Mouse (Mus musculus) layer of hippocampus, postnatal 10 days (tissue): Measurements from ENCODE around the gene Hcar1. TPM values are rescaled to one million over a fixed set of nuclear protein-coding genes. Genes with fewer than 3 reads are reported as not detected.

ENCODE experiments used
- DNase-seq, 2 experiments: peaks; one replicate each; pipeline ENCODE4 v3.0.0; 2021; ENCODE audit warnings: low spot score in 2 of 2
- long read RNA-seq: library from polyadenylated mRNA; stranded (forward); transcript quantifications from one replicate; pipeline ENCODE4 v2.0.0, GENCODE M21; 2023
- total RNA-seq, 2 experiments: library from RNA; stranded (reverse); gene quantifications; 2 replicates each; pipeline ENCODE4 v1.2.3; 2021

Gene Hcar1
- total RNA-seq = under 1 TPM; 0.66 to 0.85 TPM
- long read RNA-seq = 0 reads

DNA sequence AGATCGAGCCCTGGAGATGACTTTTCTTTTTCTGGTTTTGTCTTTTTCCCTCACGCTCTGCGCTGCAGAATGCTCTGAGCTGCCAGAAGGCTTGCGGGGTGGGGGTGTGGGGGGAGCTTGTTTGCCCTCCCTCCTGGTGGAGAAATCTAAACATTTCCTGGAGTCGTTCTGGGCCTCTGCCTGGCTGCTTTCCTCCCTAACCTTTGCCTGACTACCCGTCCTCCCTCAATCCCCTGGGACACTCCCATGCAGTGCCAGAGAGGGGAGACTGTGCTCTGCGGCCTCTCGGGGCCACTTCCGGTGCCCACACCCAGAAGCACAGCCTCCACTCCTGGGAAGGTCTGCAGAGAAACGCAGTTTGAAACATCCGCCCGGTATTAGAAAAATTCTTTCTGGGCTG, at the start of gene Hcar1:
Gene Hcar1 (minus strand): TSS at position 93 of the 400 bp plus-strand sequence.
- DNase-seq = no peak

- no peak for DNase-seq
Measured at GRCm38 (mm10) chr5:123927118-123927517, 47.3 kb upstream of the Hcar1 start, which contains the start of gene Gm43518. Gene Gm43518, plus strand, starts transcription at chr5:123927418.

- no peak for DNase-seq
Measured at GRCm38 (mm10) chr5:123922112-123922511, 42.3 kb upstream of the Hcar1 start.

GRCm38 (mm10) chr5:123914852-123915251, 35.0 kb upstream of the Hcar1 start:
- no peak for DNase-seq

GRCm38 (mm10) chr5:123907631-123907977, 27.8 kb upstream of the Hcar1 start:
- no peak for DNase-seq

GRCm38 (mm10) chr5:123906976-123907630, 27.3 kb upstream of the Hcar1 start, which contains the start of gene Denr:
Gene Denr, plus strand, starts transcription at chr5:123907175.
- DNase-seq = peak; percentile 100

DNA sequence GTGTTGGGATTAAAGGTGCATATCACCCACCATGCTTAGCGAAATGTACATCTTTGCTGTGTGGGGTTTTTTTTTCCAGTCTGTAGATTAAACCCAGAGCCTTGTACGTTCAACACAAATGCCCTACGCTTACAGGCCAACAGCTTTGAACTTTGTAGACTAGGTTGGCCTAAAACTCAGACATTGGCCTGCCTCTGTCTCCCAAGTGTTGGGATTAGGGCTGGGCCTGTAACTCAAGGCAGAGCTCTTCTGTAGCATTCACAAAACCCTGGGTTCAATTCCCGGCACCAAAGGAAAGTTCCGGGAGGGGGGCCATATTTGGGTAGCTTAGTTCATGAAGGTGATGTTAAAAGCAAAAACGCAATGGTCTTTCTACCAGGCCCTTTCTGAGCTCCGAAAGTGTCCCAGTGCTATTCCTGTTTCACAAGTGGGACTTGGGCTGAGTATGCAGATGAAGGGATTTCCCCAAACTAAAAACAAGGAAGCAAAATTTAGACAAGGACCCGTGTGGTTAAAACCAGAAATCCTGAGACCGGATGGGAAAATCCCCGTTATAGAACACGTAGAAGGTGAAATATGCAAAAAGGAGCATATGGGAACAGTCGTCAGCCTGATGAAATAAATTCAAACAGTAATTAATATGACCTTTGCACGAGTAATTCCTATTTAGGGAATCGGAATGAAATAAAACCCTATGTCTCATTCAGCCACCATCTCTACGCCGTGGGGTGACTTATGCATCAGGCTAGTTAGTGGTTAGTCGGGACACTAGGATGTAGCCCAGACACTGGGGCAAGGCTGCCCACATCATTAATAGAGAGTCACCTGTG, 26.5 kb upstream of the Hcar1 start:
- no peak for DNase-seq

- no peak for DNase-seq
Measured at GRCm38 (mm10) chr5:123904059-123904672, 24.3 kb upstream of the Hcar1 start.

DNA sequence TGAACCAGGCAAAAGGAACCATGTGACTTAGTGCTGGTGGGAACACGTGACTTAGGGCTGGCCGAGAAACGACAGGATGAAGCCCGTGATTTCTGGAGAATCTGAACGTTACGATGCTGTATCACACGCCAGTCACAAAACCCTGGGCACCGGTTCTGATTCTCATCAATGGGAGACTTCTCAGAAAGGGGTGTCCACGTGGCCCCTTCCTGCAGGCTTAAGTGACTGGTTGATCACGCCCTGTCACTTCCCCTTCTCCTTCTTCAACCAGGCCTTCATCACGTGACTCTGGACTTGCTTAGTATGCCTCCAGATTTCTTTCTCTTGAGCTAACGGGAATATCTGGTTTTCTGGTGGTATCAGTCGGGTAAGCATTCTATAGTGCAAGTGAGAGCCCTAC, 17.5 kb upstream of the Hcar1 start:
- DNase-seq = no peak

- DNase-seq = no peak
Measured at GRCm38 (mm10) chr5:123896395-123896794, 16.6 kb upstream of the Hcar1 start.

DNA sequence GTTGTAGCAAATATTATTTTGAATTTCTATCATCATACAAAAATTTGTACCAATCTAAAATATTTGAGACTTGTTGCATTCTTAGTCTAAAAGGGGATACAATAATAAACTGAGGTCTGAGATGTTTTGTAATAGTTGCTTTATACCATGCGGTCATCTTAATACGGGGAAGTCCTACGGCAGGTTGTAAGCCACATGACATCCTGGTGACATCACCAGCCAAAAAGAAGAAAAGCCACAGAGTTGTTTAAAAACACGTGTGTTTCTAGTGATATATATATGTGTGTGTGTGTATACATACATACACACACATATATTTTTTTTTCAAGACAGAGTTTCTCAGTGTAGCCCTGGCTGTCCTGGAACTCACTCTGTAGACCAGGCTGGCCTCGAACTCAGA, 13.7 kb upstream of the Hcar1 start:
- no peak for DNase-seq

- DNase-seq = peak; percentile 52 to 64
Measured at GRCm38 (mm10) chr5:123891669-123892068, 11.8 kb upstream of the Hcar1 start.

DNA sequence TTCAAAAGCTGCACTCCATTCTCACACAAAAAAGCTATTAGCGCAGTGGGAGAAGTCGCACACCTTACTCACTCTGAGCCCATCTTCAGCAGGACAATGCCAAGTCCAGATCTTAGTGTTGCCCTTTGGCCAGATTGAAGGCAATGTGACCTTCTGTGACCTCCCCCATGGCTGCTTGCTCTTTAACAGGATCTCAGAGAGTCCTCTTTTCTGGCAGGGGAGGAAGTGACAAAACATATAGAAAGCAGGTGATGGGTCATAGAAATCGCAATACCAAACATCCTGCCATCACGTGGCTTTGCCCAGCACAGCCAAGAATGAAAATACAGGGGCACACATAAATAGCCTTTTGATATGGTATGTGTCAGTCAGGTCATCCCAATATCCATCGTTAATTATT, 11.2 kb upstream of the Hcar1 start:
- DNase-seq = no peak

DNA sequence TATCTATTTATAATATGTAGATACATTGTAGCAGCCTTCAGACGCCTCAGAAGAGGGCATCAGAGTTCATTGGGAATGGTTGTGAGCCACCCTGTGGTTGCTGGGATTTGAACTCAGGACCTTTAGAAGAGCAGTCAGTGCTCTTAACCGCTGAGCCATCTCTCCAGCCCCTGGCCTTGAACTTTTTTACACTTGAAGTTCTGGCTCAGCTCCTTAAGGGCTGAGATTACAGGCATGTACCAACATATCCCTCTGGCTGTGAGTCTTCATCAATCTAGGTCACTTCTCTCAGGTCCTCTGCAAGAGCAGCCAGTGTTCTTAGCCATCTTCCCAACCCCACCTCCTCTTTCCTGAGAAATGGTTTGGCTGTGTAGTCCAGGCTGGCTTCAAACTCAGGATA, 10.5 kb upstream of the Hcar1 start:
- DNase-seq = no peak

DNA sequence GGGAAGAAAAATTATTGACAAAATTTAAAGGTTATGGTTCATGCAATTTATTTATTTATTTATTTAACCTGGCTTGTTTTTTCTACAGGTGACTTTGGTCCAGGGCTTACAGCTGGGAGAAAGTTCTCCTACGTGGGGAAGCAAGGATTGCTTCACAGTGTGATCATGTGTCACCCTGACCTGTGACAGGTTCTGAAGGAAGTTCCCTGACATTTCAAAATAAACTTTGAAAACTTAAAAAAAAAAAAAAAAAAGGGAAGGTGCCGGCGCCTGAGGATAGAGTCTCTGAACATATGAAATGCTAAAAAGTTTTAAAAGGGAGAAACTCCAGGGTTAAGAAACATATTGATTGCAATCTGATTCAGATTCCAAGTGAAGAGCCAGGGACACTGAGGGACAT, 6.5 kb upstream of the Hcar1 start:
- DNase-seq = no peak

- no peak for DNase-seq
Measured at GRCm38 (mm10) chr5:123884332-123884731, 4.5 kb upstream of the Hcar1 start.

GRCm38 (mm10) chr5:123883891-123884290, 4.1 kb upstream of the Hcar1 start:
- no peak for DNase-seq

- DNase-seq = no peak
Measured at GRCm38 (mm10) chr5:123880778-123881177, 958 bp upstream of the Hcar1 start.

GRCm38 (mm10) chr5:123878056-123878455, 1.8 kb downstream of the Hcar1 start:
- DNase-seq = no peak

- no peak for DNase-seq
Measured at GRCm38 (mm10) chr5:123874177-123874576, 5.6 kb downstream of the Hcar1 start.

DNA sequence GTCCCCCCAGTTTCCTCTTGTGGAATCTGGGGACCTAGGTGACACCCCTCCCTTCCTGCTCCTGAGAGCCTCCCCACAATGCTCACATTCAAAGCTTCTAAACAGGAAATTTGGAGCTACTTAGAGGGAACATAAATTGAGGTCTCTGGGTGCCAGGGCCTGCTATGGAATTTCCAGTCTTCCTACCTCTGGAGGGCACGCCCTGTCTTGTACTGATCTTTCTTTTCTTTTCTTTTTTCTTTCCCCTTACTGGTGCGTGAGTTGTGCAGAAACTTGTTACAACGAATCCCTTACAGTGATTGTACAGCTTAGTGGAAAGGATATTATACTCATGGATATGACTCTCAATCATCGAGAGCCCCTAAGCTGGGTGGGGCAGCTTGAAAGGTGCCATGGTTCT, 10.2 kb downstream of the Hcar1 start:
- DNase-seq = no peak

- no peak for DNase-seq
Measured at GRCm38 (mm10) chr5:123866457-123866856, 13.4 kb downstream of the Hcar1 start.
